Mouse (Mus musculus): ENCODE data around the gene Pphln1.

The Pphln1 gene

DNA sequence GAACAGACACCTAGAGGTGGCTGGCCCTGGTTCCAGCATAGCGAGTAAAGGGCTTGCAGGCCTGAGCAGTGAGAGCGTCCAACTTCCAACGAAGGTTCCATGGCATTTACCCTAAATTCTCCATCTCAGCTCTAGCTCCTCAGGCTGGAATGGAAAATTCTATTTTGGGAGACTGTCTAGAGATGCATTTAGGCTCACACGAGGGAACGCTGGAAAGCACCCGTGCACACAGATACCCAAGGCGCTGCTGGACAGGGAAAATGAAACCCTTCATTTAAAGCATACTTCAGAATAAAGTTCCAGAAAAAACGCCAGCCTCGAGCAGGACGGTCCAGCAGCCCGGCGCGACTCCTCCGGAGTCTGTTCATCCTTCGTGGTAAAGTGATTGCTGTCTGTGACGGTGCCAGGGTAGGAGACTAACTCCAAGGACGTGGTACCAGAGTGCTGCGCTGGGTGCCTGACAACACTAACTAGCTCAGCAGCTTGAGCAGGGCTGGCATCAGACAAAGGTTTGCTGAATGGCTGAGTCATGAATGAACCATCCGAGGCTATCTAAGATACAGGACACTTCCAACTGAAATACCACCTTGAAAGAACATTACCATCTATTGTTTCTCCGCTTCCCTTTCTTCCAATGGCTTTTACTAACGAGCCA, 140.5 kb downstream of the Pphln1 start:
- DNase-seq (ENCODE audit: extremely low spot score, low spot score), result no peak

DNA sequence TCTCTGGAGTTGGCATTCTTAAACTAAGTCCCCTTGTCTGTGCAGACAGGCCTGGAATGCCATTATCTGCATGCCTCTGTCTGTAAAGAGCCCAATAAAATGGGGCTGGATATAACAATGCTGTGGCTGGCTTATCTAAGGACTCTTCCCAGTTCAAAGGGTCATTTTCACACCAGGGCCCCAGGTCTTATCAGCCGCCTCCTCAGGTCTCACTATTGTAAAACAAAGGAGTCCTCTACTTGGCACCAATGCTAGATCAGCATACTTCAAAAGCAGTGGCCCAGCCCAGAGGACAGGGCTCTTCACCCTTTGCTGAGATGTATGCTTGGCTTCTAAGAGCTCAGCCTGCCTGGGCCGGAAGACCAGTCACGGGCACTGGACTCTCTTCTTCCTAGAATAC, 141.3 kb downstream of the Pphln1 start:
- DNase-seq (ENCODE audit: extremely low spot score, low spot score), result no peak
